Mouse (Mus musculus): ENCODE data around the gene Vmn1r13.
"Not testable (repeated sequence)": the region's sequence is repeated elsewhere in the genome, so short reads cannot be mapped to it uniquely, and the experiment has no call there.

Vmn1r13 gene

GRCm38 (mm10) chr6:57202990-57203389, at the start of gene Vmn1r13:
Gene Vmn1r13, plus strand, starts transcription at chr6:57203290.
- DNase-seq (ENCODE audit: low spot score) = not testable (repeated sequence)

- no peak for DNase-seq (ENCODE audit: low spot score)
Measured at GRCm38 (mm10) chr6:57156619-57157018, 46.5 kb upstream of the Vmn1r13 start, which contains the start of gene Vmn1r12. Gene Vmn1r12, plus strand, starts transcription at chr6:57156919.

- not testable (repeated sequence) for DNase-seq (ENCODE audit: low spot score)
Measured at GRCm38 (mm10) chr6:57190016-57190415, 13.1 kb upstream of the Vmn1r13 start.

- no peak for DNase-seq (ENCODE audit: low spot score)
Measured at GRCm38 (mm10) chr6:57231386-57231785, 28.3 kb downstream of the Vmn1r13 start, which contains the start of gene Vmn1r14. Gene Vmn1r14, plus strand, starts transcription at chr6:57231686.

- no peak for DNase-seq (ENCODE audit: low spot score)
Measured at GRCm38 (mm10) chr6:57257652-57258051, 54.6 kb downstream of the Vmn1r13 start, which contains the start of gene Vmn1r15. Gene Vmn1r15, plus strand, starts transcription at chr6:57257952.

GRCm38 (mm10) chr6:57260990-57261389, 57.9 kb downstream of the Vmn1r13 start:
- DNase-seq (ENCODE audit: low spot score) = no peak
